Mouse (Mus musculus) kidney, embryonic 14.5 days (tissue): ENCODE data around the gene Dbn1. TPM values are rescaled to one million over a fixed set of nuclear protein-coding genes. Genes with fewer than 3 reads are reported as not detected.

Experiments used
- ATAC-seq: fragments of 200-750 bp; cut with Nextera tagmentation; 2 replicates; pipeline ENCODE4 v1.8.0; 2017; ENCODE audit warnings: moderate number of reproducible peaks, mild to moderate bottlenecking, moderate TSS enrichment, moderate library complexity; ENCODE audit not compliant: low FRiP score, low TSS enrichment
- H3K27ac ChIP-seq: fragments of 300-500 bp; sonication (generic); 2 replicates; pipeline ENCODE4 v1.5.1; 2014; ENCODE audit warnings: low read depth, mild to moderate bottlenecking, low read length, moderate library complexity, mixed read lengths
- H3K27me3 ChIP-seq: fragments of 300-500 bp; sonication (generic); 2 replicates; pipeline ENCODE4 v1.6.1; 2014; ENCODE audit warnings: mild to moderate bottlenecking, low read length; ENCODE audit not compliant: control insufficient read depth, insufficient read depth
- H3K36me3 ChIP-seq: fragments of 300-500 bp; sonication (generic); 2 replicates; pipeline ENCODE4 v1.6.1; 2014; ENCODE audit warnings: low read length, mixed read lengths; ENCODE audit not compliant: control insufficient read depth, insufficient read depth
- H3K4me1 ChIP-seq: fragments of 300-500 bp; sonication (generic); 2 replicates; pipeline ENCODE4 v1.6.1; 2014; ENCODE audit warnings: low read length, mixed read lengths; ENCODE audit not compliant: control insufficient read depth, insufficient read depth
- H3K4me2 ChIP-seq: fragments of 300-500 bp; sonication (generic); replicated peaks from 2 replicates; pipeline ENCODE4 v1.6.1; 2014; ENCODE audit warnings: low read depth, mild to moderate bottlenecking, low read length
- H3K4me3 ChIP-seq: fragments of 300-500 bp; sonication (generic); 2 replicates; pipeline ENCODE4 v1.5.1; 2014; ENCODE audit warnings: mild to moderate bottlenecking, low read length
- H3K9ac ChIP-seq: fragments of 300-500 bp; sonication (generic); 2 replicates; pipeline ENCODE4 v1.6.1; 2014; ENCODE audit warnings: low read depth, mild to moderate bottlenecking, low read length, moderate library complexity
- H3K9me3 ChIP-seq: fragments of 300-500 bp; sonication (generic); 2 replicates; pipeline ENCODE4 v1.6.1; 2016; ENCODE audit warnings: low read length; ENCODE audit not compliant: control insufficient read depth
- WGBS: fragments of 180-500 bp; shearing (Covaris S2); extraction: QIAGEN DNeasy Blood & Tissue Kit; methylation state at CpG from one replicate; pipeline ENCODE4 v1.1.7; 2014; 5-methylcytosine and 5-hydroxymethylcytosine counted together
- polyA plus RNA-seq: library from polyadenylated mRNA; unstranded; fragments of >200 nt; fragmentation: Nextera tagmentation; extraction: Ambion mirVana; gene quantifications from 2 replicates; pipeline ENCODE4 v1.2.1, GENCODE M21; 2014

Dbn1 gene
- polyA plus RNA-seq, 1 experiment from 2014 or later: 164 TPM

DNA sequence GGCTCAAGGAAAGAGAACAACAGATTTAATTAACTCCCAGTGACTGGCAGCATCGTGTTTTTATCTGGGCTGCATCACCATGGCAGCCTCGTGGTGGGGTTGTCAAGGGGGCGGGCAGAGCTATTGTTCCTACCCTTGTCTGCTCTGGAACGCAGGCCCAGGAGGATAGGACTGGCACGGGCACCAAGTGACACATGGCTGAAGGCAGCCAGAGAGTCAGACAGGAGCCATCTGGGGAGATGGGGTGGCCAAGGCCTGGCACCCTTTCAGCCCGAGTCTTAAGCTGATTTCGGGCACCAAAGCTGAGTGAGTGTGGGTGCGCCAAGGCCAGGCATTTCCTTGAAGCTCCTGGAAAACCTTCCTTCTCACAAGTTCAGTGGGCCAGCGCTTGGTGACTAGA is 17.5 kb downstream of the Dbn1 start:
- Histone ChIP-seq H3K36me3 (peaks cover 15% of the 10 kb centered on the region), H3K4me2 (no peak overlapping the region), H3K9me3 (no peaks in the 10 kb centered on the region), H3K4me3 (no peak overlapping the region), H3K9ac (no peak overlapping the region), H3K27ac (no peak overlapping the region), H3K4me1 (peaks cover 6% of the 10 kb centered on the region; the same call in 1 of the 2 replicates), H3K27me3 (no peaks in the 10 kb centered on the region)
- WGBS: 75% methylated on average over 9 of the region's 9 CpGs
- no peak for ATAC-seq

DNA sequence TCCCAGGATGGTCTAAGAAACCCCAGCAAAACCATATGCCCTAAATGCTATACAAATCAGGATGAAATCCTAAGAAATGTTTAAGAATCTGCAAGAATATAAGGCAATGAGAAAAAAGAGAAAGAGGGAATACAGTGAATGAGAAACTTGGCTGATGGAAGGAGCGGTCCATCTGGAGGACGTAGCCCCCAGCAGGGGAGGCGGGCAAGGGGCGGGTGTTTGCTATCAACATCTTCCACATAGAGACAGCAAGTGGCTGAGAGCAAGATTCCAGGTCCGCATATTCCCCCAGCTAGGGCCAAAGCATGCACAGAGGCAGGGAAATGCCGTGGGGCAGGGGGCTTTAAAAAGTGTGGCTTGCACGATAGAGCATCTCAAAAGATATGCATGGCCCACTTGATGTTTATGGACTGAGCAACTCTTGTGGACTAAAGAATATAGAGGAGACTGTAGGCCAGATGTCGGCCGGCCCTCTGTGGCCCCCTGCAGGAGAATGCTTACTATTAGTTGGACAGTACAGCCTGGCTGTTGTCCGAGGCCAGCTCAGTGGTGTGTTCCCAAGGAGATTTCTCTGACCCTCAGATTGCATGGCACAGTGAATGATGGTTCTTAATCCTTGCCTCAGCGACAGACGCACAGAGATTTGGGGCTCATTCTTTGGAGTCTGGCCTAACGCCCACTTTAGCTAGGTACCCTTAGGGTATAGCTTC is 18.9 kb downstream of the Dbn1 start:
- H3K4me3 ChIP-seq: no peak overlapping the region
- peaks cover 10% of the 10 kb centered on the region; the same call in 1 of the 2 replicates for H3K4me1 ChIP-seq
- 56% methylated on average over 13 of the region's 13 CpGs for WGBS
- no peaks in the 10 kb centered on the region for H3K9me3 ChIP-seq
- no peaks in the 10 kb centered on the region for H3K27me3 ChIP-seq
- peaks cover 2% of the 10 kb centered on the region; the same call in 1 of the 2 replicates for H3K36me3 ChIP-seq
- H3K9ac ChIP-seq: no peak overlapping the region
- no peak overlapping the region for H3K4me2 ChIP-seq
- H3K27ac ChIP-seq: no peak overlapping the region
- no peak for ATAC-seq

DNA sequence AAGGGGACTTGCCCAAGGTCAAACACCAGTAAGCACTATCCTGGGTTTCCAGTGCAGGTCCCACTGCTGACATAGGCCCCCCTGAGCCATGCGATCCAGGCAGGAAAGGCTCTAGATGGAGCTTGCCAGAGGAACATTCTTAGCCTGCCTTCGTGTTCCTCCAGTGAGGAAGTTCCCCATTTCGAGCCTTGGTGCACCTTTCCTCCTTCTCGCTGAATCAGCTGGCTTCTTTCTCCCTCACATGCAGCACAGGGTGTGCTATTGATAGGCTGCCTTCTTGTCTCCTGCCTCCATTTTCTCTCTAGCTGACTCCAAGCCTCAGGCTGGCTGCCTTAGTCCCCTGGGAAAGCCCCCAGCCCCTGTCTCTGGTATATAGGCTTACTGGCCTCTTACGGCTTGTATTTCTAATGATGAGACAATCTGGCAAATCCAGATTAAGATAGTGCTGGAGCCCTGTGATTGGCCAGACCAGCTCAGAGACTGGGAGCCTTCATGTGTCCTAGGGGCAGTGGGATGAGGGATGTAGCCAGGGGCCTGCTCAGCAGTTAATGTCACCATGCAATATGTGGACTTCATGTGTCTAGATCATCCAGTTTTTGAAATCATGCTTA is 22.0 kb downstream of the Dbn1 start:
- Histone ChIP-seq H3K9ac (no peak overlapping the region), H3K9me3 (no peaks in the 10 kb centered on the region), H3K4me3 (no peak overlapping the region), H3K4me2 (no peak overlapping the region), H3K27me3 (no peaks in the 10 kb centered on the region), H3K36me3 (peaks cover 7% of the 10 kb centered on the region; the same call in 1 of the 2 replicates), H3K4me1 (peaks cover 11% of the 10 kb centered on the region; the same call in 1 of the 2 replicates), H3K27ac (no peak overlapping the region)
- ATAC-seq: no peak
- WGBS: 85% methylated on average over 5 of the region's 5 CpGs

DNA sequence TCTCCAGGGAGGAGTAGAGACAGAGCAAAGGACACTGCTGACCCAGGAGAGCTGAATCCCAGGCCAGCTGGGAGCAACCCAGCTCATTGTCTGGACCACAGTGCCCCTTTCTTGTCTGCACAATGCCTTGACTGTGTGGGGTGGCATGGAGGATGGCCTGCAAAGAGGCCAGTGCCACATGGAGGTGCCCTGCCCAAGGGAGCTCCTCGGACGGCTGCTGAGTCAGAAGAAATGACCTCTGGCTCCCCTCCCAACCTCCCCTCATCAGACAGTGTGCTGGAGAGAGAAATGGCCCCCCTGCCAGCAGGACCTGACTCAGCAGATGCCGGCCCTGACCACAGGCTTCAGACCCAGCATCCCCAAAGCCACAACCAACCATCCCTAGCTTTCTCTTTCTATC is 22.7 kb downstream of the Dbn1 start:
- ATAC-seq: no peak
- Histone ChIP-seq H3K9ac (peak overlapping the region; percentile 70; the same call in 1 of the 2 replicates), H3K27me3 (no peaks in the 10 kb centered on the region), H3K9me3 (no peaks in the 10 kb centered on the region), H3K4me2 (peak overlapping the region; percentile 98), H3K27ac (no peak overlapping the region), H3K36me3 (peaks cover 13% of the 10 kb centered on the region), H3K4me3 (peak overlapping the region; percentile 63; the same call in 1 of the 2 replicates), H3K4me1 (peaks cover 9% of the 10 kb centered on the region; the same call in 1 of the 2 replicates)
- 26% methylated on average over 3 of the region's 3 CpGs for WGBS

DNA sequence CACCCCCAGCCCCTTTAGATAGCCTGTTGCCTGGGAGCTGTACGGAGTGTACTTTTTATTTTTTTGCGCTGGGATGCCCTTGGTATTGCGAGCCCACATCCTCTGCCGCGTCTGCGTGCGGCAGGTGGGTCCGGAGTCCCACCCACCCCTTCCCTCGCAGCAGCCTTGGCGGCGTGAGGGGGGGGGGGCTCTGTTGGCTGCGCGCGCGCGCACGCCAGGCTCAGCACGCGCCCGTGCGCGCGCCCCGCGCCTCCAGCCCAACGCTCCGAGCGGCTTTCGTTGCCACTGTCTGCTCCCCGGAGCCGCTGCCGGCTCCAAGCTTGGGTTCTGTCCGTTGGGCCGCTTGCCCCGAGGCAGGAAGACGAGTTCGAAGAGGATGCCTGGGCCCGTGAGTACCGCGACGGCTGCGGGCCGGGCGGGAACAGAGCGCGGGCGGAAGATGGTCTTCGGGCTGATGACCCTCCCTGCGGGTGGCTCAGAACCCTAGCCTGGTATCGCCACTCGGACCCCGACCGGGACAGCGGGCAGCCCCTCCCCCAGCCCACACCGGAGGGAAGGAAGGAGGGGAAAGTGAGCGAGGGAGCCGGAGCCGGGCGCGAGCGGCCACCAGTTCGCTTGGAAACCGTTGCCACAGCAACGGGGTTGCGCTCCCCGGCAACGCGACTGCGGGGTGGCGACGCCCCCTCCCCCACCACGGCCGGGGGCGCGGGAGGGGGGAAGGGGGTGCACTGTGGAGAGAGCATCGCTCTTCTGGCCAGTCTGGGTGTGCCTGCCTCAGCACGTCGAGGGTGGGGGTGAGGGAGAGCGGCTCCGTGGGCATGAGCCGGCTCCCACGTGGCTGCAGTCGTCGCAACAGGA is 23.7 kb downstream of the Dbn1 start, which contains the start of gene Prr7:
Gene Prr7 (plus strand): TSS at position 241 of the 858 bp plus-strand sequence.
- Histone ChIP-seq H3K27me3 (no peaks in the 10 kb centered on the region), H3K4me1 (peaks cover 9% of the 10 kb centered on the region; the same call in 1 of the 2 replicates), H3K4me2 (peak within 1 kb of the TSS; percentile 98), H3K27ac (peak within 1 kb of the TSS; percentile 15; the same call in 1 of the 2 replicates), H3K9ac (peak within 1 kb of the TSS; percentile 70), H3K4me3 (peak within 1 kb of the TSS; percentile 63), H3K9me3 (no peaks in the 10 kb centered on the region), H3K36me3 (peaks cover 23% of the 10 kb centered on the region)
- under 1% methylated on average over 79 of the region's 84 CpGs for WGBS
- ATAC-seq: peak; percentile 57

DNA sequence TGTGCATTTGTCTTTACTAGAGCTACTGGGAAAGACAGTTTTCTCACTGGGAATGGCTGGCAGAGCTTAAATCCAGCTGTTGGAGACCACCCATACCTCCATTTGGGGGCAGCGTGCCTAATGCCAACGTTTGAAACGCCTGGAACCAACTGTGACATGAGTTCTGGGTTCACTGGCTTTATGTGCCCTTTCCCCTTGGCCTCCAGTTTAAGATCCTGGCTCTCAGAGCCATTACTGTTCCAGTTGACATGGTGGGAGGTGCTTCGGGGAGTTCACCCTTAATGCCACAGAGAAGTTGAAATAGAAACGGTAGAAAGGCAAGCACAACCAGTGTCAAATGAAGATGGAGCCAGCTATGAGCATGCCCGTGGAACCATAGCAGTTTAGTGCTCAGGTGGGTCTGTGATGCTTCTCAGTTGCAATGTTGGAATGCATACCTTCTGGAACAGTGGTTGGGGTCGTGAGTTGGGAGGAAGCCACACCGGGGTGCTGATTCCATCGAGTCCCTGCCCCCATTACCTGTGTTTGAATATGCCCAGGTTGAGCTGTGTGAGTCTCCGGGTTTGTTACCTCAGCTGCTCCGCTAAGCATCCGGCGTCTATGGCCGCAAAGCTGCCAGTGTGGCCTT is 24.4 kb downstream of the Dbn1 start:
- Histone ChIP-seq H3K4me1 (peaks cover 9% of the 10 kb centered on the region; the same call in 1 of the 2 replicates), H3K36me3 (peaks cover 30% of the 10 kb centered on the region), H3K9ac (peak overlapping the region; percentile 70), H3K27me3 (no peaks in the 10 kb centered on the region), H3K4me3 (peak overlapping the region; percentile 63), H3K4me2 (peak overlapping the region; percentile 98), H3K27ac (no peak overlapping the region), H3K9me3 (no peaks in the 10 kb centered on the region)
- ATAC-seq: no peak
- WGBS: 7% methylated on average over 14 of the region's 14 CpGs

DNA sequence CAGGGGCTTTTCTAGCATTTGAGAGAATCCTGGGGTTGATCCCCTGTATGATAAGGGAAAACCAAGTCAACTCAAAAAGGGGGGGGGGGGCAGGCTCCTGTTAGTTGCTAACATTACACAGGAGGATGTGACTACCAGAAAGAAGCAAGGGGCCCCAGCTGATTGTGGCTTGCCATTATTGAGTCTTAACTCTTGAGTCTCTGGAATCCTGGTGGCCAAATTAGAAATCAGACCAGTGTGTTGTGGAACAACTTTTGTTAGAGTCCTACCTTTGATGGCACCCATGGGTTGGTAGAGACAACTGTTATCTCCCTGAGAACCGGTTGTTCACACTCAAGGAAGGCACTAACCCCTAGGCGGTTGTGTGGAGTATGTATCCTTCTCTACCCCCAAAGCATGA is 24.9 kb downstream of the Dbn1 start:
- peaks cover 35% of the 10 kb centered on the region for H3K36me3 ChIP-seq
- no peaks in the 10 kb centered on the region for H3K27me3 ChIP-seq
- H3K9ac ChIP-seq: no peak overlapping the region
- H3K9me3 ChIP-seq: no peaks in the 10 kb centered on the region
- no peak overlapping the region for H3K4me2 ChIP-seq
- no peak for ATAC-seq
- peaks cover 9% of the 10 kb centered on the region; the same call in 1 of the 2 replicates for H3K4me1 ChIP-seq
- WGBS: 56% methylated on average over 2 of the region's 2 CpGs
- no peak overlapping the region for H3K4me3 ChIP-seq
- H3K27ac ChIP-seq: no peak overlapping the region

DNA sequence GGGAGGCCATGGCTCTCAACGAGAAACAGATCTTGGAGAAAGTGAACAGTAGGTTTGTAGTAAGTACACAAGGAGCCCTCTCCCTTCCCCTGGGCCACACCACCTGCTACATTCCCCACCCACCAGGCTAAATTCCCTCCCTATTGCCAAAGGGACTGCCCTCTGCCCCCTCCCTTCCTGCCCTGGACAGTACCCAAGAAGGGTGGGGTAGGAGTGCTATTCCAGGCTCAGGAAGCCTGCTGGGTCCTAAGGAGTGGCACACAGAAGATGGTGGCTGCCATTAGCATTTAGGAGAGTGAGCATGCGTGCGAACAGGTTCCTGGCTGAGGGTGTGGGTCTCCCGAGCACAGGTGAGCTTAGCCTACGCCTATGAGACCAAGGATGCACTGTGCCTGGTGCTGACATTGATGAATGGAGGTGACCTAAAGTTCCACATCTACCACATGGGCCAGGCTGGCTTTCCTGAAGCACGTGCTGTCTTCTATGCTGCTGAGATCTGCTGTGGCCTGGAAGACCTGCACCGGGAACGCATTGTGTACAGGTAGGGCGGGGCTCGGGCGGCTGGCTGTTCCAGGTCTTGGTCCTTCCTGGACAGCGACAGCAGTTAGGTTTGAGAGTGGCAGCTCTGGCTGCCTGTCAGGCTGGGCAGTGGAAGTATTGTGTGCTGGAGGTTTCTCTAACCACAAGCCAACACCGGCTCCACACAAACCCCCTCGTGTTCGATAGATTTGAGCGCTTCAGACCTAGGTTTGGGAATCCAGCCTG is 35.9 kb downstream of the Dbn1 start:
- no peak for ATAC-seq
- Histone ChIP-seq H3K4me2 (no peak overlapping the region), H3K36me3 (peaks cover 70% of the 10 kb centered on the region), H3K27ac (no peak overlapping the region), H3K4me1 (peaks cover 7% of the 10 kb centered on the region; the same call in 1 of the 2 replicates), H3K27me3 (no peaks in the 10 kb centered on the region), H3K4me3 (no peak overlapping the region), H3K9ac (no peak overlapping the region), H3K9me3 (no peaks in the 10 kb centered on the region)
- 96% methylated on average over 16 of the region's 16 CpGs for WGBS
